Mouse (Mus musculus) liver, embryonic 14.5 days (tissue): ENCODE measurements around the gene Mybbp1a. TPM values are rescaled to one million over a fixed set of nuclear protein-coding genes. Genes with fewer than 3 reads are reported as not detected.

Source experiments
- ATAC-seq: fragments of 200-750 bp; cut with Nextera tagmentation; 2 replicates; pipeline ENCODE4 v1.8.0; 2017; ENCODE audit warnings: moderate number of reproducible peaks, mild to moderate bottlenecking, moderate library complexity; ENCODE audit not compliant: insufficient read depth
- DNase-seq, 3 experiments: peaks; one replicate each; pipeline ENCODE4 v3.0.0-alpha.2; 2012 to 2013; ENCODE audit warnings: low read depth in 3 of 3, low spot score in 3 of 3
- H3K27ac ChIP-seq: fragments of 300-500 bp; sonication (generic); 2 replicates; pipeline ENCODE4 v1.5.1; 2014; ENCODE audit warnings: moderate library complexity, mild to moderate bottlenecking, control low read depth, inconsistent platforms
- H3K27me3 ChIP-seq: fragments of 300-500 bp; sonication (generic); 2 replicates; pipeline ENCODE4 v1.6.1; 2014; ENCODE audit warnings: mild to moderate bottlenecking, low read length, moderate library complexity; ENCODE audit not compliant: control insufficient read depth, insufficient read depth
- H3K36me3 ChIP-seq: fragments of 300-500 bp; sonication (generic); replicated peaks from 2 replicates; pipeline ENCODE4 v1.6.1; 2014; ENCODE audit warnings: low read depth; ENCODE audit not compliant: control insufficient read depth, insufficient read depth
- H3K4me1 ChIP-seq, 2 experiments: fragments of 200-500 bp in 1 of 2; fragments of 300-500 bp in 1 of 2; sonication (generic) in 1 of 2; replicated peaks; 2 replicates each; pipeline ENCODE4 v1.6.1; 2012 to 2014; ENCODE audit warnings: antibody characterized with exemption in 1 of 2, inconsistent platforms in 1 of 2, low read length in 1 of 2; ENCODE audit not compliant: control insufficient read depth in 2 of 2, insufficient read depth in 2 of 2
- H3K4me2 ChIP-seq: fragments of 300-500 bp; sonication (generic); 2 replicates; pipeline ENCODE4 v1.6.1; 2014; ENCODE audit warnings: low read depth, mild to moderate bottlenecking, control low read depth, moderate library complexity
- H3K4me3 ChIP-seq, 2 experiments: fragments of 200-500 bp in 1 of 2; fragments of 300-500 bp in 1 of 2; sonication (generic) in 1 of 2; 2 replicates each; pipeline ENCODE4 v1.5.1; 2012 to 2014; ENCODE audit warnings: low read depth in 2 of 2, low read length in 2 of 2, mild to moderate bottlenecking in 2 of 2, control low read depth in 1 of 2, inconsistent platforms in 1 of 2, moderate library complexity in 1 of 2; ENCODE audit not compliant: insufficient read depth in 1 of 2
- H3K9ac ChIP-seq: fragments of 300-500 bp; sonication (generic); replicated peaks from 2 replicates; pipeline ENCODE4 v1.6.1; 2014; ENCODE audit warnings: mild to moderate bottlenecking, control low read depth, moderate library complexity
- H3K9me3 ChIP-seq: fragments of 300-500 bp; sonication (generic); 2 replicates; pipeline ENCODE4 v1.6.1; 2016; ENCODE audit warnings: low read length, mixed read lengths; ENCODE audit not compliant: control insufficient read depth
- CTCF ChIP-seq: IDR thresholded peaks from 2 replicates; pipeline ENCODE4 v1.5.1; 2016; ENCODE audit warnings: antibody characterized with exemption, low read depth, control low read depth
- EP300 ChIP-seq: IDR thresholded peaks from 2 replicates; pipeline ENCODE4 v1.6.1; 2016; ENCODE audit warnings: antibody characterized with exemption, low read depth
- WGBS: fragments of 180-500 bp; shearing (Covaris S2); extraction: QIAGEN DNeasy Blood & Tissue Kit; methylation state at CpG from one replicate; pipeline ENCODE4 v1.1.7; 2014; ENCODE audit not compliant: insufficient replicate concordance; 5-methylcytosine and 5-hydroxymethylcytosine counted together
- polyA plus RNA-seq, 2 experiments: library from polyadenylated mRNA; depleted of rRNA in 1 of 2; stranded (reverse) in 1 of 2; unstranded in 1 of 2; fragments of >200 nt; fragmentation: Nextera tagmentation in 1 of 2; extraction: Ambion mirVana in 1 of 2; gene quantifications; 2 replicates each; pipeline versions ENCODE4 v1.2.1 to v1.2.3; 2012 to 2014

Gene Mybbp1a
- polyA plus RNA-seq, 2 experiments = 56.3 to 65.5 TPM

DNA sequence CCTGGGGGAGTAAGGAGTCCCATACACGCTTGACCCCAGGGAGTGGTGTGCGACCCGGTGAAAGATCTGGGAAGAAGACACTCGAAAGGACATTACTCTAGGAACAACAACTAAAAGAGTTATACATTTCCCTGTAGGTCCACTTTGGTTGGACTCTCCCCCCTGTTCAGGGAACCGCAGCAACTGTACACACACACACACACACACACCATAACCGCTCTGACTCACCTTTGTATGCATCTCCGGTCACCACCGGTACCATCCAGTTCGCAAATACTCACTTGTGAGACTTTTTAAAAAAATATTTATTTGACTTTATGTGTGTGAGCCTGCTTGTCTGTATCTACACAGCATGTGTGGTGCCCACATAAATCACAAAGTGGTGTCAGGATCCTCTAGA is 29.2 kb upstream of the Mybbp1a start:
- Histone ChIP-seq H3K9ac (no peak overlapping the region), H3K9me3 (no peaks in the 10 kb centered on the region), H3K4me1 (peaks cover 15 to 42% of the 10 kb centered on the region in 2 experiments), H3K4me3 (peak overlapping the region in 1 of 2 experiments; percentile 58; a peak in 2 of 4 replicates), H3K36me3 (no peaks in the 10 kb centered on the region), H3K27me3 (peaks cover 4% of the 10 kb centered on the region), H3K4me2 (peak overlapping the region; percentile 84), H3K27ac (no peak overlapping the region)
- ATAC-seq (no peak), DNase-seq (no peak)
- TF ChIP-seq EP300 (no peak), CTCF (no peak)
- 40% methylated on average over 9 of the region's 9 CpGs for WGBS

DNA sequence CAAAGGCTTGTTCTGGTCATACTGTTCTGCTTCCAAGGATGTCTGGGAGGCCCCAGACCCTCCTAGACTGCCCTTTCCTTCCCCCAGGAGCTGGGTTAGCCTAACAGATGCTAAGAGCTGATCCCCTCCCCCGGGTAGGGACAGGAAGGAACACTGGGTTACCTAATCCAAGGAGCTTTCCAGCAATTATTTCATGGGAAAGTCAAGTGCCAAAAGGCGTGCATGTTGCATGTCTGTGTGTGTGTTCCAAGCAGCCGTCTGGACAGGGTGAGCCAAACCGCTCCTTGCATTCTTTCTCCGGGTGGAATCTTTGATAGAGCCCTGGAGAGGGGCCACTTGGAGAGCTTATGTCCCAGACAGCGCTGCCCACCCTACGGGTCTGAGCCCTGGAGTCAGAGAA is 28.1 kb upstream of the Mybbp1a start:
- Histone ChIP-seq H3K36me3 (no peaks in the 10 kb centered on the region), H3K9ac (no peak overlapping the region), H3K4me3 (no peak overlapping the region), H3K27me3 (peaks cover 4% of the 10 kb centered on the region), H3K4me2 (no peak overlapping the region), H3K27ac (no peak overlapping the region), H3K9me3 (no peaks in the 10 kb centered on the region), H3K4me1 (peaks cover 15 to 36% of the 10 kb centered on the region in 2 experiments)
- TF ChIP-seq CTCF (no peak), EP300 (no peak)
- DNase-seq (no peak), ATAC-seq (no peak)
- WGBS = 64% methylated on average over 7 of the region's 7 CpGs

DNA sequence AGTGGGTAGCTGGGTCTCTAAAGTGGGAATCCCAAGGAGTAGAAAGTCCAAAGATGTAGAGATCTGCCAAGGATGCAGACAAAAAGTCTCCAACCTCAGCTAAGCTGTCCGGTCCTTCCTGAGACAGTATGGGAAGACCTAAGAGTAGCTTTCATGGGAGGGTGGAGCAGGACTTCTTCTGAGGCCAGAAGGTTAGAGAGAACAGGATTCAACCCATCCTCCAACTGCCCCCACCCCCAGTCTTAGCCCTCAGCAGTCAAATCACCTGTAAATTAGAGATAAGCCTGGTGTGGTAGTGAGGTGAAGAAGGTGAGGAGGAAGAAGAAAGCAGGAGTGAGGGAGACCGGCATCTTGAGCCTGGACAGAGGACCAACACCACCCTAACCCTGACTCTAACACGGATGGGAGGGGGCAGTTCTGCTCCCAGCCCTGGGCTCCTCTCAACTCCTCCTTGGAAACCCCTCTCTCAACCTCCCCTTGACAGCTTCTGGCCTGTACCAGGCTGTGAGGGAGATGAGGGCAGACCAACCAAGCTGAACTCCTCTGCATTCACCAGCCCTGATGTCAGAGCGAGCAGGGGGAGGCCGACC is 27.5 kb upstream of the Mybbp1a start:
- H3K27me3 ChIP-seq = peaks cover 4% of the 10 kb centered on the region
- ATAC-seq (no peak), DNase-seq (no peak)

DNA sequence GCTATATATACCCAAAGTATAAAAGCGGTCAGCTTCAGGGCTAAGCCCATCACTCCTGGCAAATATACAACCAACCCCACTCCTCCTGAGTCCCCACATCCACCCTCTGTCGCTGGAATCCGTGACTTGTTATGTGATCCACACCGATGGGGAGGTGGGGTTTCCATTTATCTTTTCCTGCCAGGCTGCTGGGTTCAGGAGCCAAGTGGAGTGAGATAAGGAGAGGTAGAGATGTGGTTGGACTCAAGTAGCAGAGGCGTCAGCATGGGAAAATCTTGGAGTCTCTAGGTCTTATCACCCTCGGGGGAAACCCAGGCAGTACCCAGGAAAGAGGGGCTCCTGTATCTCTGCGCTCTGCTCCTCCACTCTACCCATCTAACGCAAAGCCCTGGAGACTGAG is 26.0 kb upstream of the Mybbp1a start:
- DNase-seq = peak; percentile 59 to 70 (median 69)
- Histone ChIP-seq H3K27ac (no peak overlapping the region), H3K4me1 (peaks cover 15 to 34% of the 10 kb centered on the region in 2 experiments)

More for the DNA sequence above, 27.5 kb upstream of the Mybbp1a start:
- Histone ChIP-seq H3K4me1 (peaks cover 15 to 34% of the 10 kb centered on the region in 2 experiments), H3K4me2 (no peak overlapping the region), H3K36me3 (no peaks in the 10 kb centered on the region), H3K9me3 (no peaks in the 10 kb centered on the region), H3K9ac (no peak overlapping the region), H3K4me3 (no peak overlapping the region), H3K27ac (no peak overlapping the region)
- TF ChIP-seq EP300 = no peak
- no peak for TF ChIP-seq CTCF
- WGBS = 63% methylated on average over 5 of the region's 5 CpGs

DNA sequence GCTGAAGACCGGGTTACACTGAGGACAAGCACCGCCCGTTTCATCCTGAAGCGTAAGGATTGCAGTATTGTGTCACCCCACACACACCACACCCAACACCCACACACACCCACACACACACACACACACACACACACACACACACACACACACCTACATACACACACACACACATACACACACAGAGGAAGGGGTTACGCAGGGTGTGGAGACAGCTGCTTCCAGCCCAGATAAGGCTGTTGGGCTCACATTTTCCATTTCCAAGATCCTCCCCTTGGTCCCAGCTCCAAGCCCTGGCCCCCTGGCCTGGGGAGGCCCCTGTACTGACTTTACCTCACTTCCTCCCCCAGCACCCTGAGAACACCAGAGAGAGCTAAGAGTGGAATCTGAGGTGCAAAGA is 24.5 kb upstream of the Mybbp1a start:
- H3K9me3 ChIP-seq = no peaks in the 10 kb centered on the region
- no peak overlapping the region for H3K9ac ChIP-seq
- no peaks in the 10 kb centered on the region for H3K36me3 ChIP-seq
- no peak overlapping the region for H3K4me3 ChIP-seq
- DNase-seq = no peak
- H3K4me1 ChIP-seq = peaks cover 15 to 31% of the 10 kb centered on the region in 2 experiments
- H3K27ac ChIP-seq = no peak overlapping the region
- no peak overlapping the region for H3K4me2 ChIP-seq
- no peak for TF ChIP-seq CTCF
- 54% methylated on average over 5 of the region's 5 CpGs for WGBS
- no peak for ATAC-seq
- H3K27me3 ChIP-seq = no peaks in the 10 kb centered on the region; the same call in none of the 2 replicates

More for the DNA sequence above, 26.0 kb upstream of the Mybbp1a start:
- peak overlapping the region; percentile 41 for H3K4me2 ChIP-seq
- no peak overlapping the region for H3K4me3 ChIP-seq
- no peaks in the 10 kb centered on the region for H3K36me3 ChIP-seq
- TF ChIP-seq EP300 (peak; percentile 80), CTCF (no peak)
- H3K9me3 ChIP-seq = no peaks in the 10 kb centered on the region
- WGBS = 9% methylated on average over 8 of the region's 8 CpGs
- H3K9ac ChIP-seq = no peak overlapping the region
- peak; percentile 75 for ATAC-seq
- peaks cover 4% of the 10 kb centered on the region for H3K27me3 ChIP-seq
